Mouse (Mus musculus) embryonic facial prominence, embryonic 14.5 days (tissue): ENCODE measurements around the gene Man2b1. TPM values are rescaled to one million over a fixed set of nuclear protein-coding genes. Genes with fewer than 3 reads are reported as not detected.
"Not testable (repeated sequence)": the region's sequence is repeated elsewhere in the genome, so short reads cannot be mapped to it uniquely, and the experiment has no call there.

Source experiments
- ATAC-seq: fragments of 200-750 bp; cut with Nextera tagmentation; 2 replicates; pipeline ENCODE4 v1.8.0; 2017; ENCODE audit warnings: low read depth, moderate number of reproducible peaks, moderate TSS enrichment
- DNase-seq: peaks from one replicate; pipeline ENCODE4 v3.0.0-alpha.2; 2015; ENCODE audit warnings: low spot score
- H3K27ac ChIP-seq: fragments of 300-500 bp; sonication (generic); replicated peaks from 2 replicates; pipeline ENCODE4 v1.5.1; 2014; ENCODE audit warnings: low read depth, mild to moderate bottlenecking, low read length, moderate library complexity
- H3K27me3 ChIP-seq: fragments of 300-500 bp; sonication (generic); replicated peaks from 2 replicates; pipeline ENCODE4 v1.6.1; 2014; ENCODE audit warnings: low read length; ENCODE audit not compliant: control insufficient read depth, insufficient read depth
- H3K36me3 ChIP-seq: fragments of 300-500 bp; sonication (generic); 2 replicates; pipeline ENCODE4 v1.6.1; 2014; ENCODE audit warnings: low read length, mixed read lengths; ENCODE audit not compliant: control insufficient read depth, insufficient read depth
- H3K4me1 ChIP-seq: fragments of 300-500 bp; sonication (generic); 2 replicates; pipeline ENCODE4 v1.6.1; 2014; ENCODE audit warnings: antibody characterized with exemption, low read length; ENCODE audit not compliant: control insufficient read depth, insufficient read depth
- H3K4me2 ChIP-seq: fragments of 300-500 bp; sonication (generic); 2 replicates; pipeline ENCODE4 v1.6.1; 2014; ENCODE audit warnings: low read depth, mild to moderate bottlenecking, low read length, moderate library complexity, mixed read lengths
- H3K4me3 ChIP-seq: fragments of 300-500 bp; sonication (generic); 2 replicates; pipeline ENCODE4 v1.5.1; 2014; ENCODE audit warnings: low read depth, mild to moderate bottlenecking, low read length
- H3K9ac ChIP-seq: fragments of 300-500 bp; sonication (generic); 2 replicates; pipeline ENCODE4 v1.6.1; 2014; ENCODE audit warnings: low read depth, mild to moderate bottlenecking, low read length, moderate library complexity, mixed read lengths
- H3K9me3 ChIP-seq: fragments of 300-500 bp; sonication (generic); 2 replicates; pipeline ENCODE4 v1.6.1; 2016; ENCODE audit warnings: low read length; ENCODE audit not compliant: control insufficient read depth
- WGBS: fragments of 180-500 bp; shearing (Covaris S2); extraction: QIAGEN DNeasy Blood & Tissue Kit; methylation state at CpG from one replicate; pipeline ENCODE4 v1.1.7; 2014; 5-methylcytosine and 5-hydroxymethylcytosine counted together
- polyA plus RNA-seq: library from polyadenylated mRNA; unstranded; fragments of >200 nt; fragmentation: Nextera tagmentation; extraction: Ambion mirVana; gene quantifications from 2 replicates; pipeline ENCODE4 v1.2.1, GENCODE M21; 2014

The Man2b1 gene
- polyA plus RNA-seq, 1 experiment from 2014 or later, result 35.6 TPM

- Histone ChIP-seq H3K9me3 (no peaks in the 10 kb centered on the region), H3K27ac (peak overlapping the region; percentile 72; the same call in 1 of the 2 replicates), H3K4me3 (peak overlapping the region; percentile 75), H3K4me2 (peak overlapping the region; percentile 87), H3K4me1 (peaks cover 16% of the 10 kb centered on the region), H3K9ac (peak overlapping the region; percentile 81), H3K36me3 (peaks cover 33% of the 10 kb centered on the region), H3K27me3 (no peaks in the 10 kb centered on the region)
- ATAC-seq (no peak), DNase-seq (no peak)
- WGBS, result under 1% methylated on average over 23 of the region's 25 CpGs
Measured at GRCm38 (mm10) chr8:85080214-85080531, 2.9 kb upstream of the Man2b1 start.

- H3K4me2 ChIP-seq, result peak within 1 kb of the TSS; percentile 87
- H3K4me3 ChIP-seq, result peak within 1 kb of the TSS; percentile 75
- peak within 1 kb of the TSS; percentile 81 for H3K9ac ChIP-seq
- H3K27ac ChIP-seq, result peak within 1 kb of the TSS; percentile 72
- peaks cover 16% of the 10 kb centered on the region for H3K4me1 ChIP-seq
- no peaks in the 10 kb centered on the region for H3K9me3 ChIP-seq
- peaks cover 33% of the 10 kb centered on the region for H3K36me3 ChIP-seq
- WGBS, result under 1% methylated on average over 30 of the region's 30 CpGs
- no peaks in the 10 kb centered on the region for H3K27me3 ChIP-seq
- ATAC-seq (peak; percentile 16; the same call in 1 of the 2 replicates), DNase-seq (peak; percentile 84)
Measured at GRCm38 (mm10) chr8:85080532-85081215, 2.4 kb upstream of the Man2b1 start, which contains the start of gene Wdr83os. Wdr83os (plus strand) TSS chr8:85080740.

DNA sequence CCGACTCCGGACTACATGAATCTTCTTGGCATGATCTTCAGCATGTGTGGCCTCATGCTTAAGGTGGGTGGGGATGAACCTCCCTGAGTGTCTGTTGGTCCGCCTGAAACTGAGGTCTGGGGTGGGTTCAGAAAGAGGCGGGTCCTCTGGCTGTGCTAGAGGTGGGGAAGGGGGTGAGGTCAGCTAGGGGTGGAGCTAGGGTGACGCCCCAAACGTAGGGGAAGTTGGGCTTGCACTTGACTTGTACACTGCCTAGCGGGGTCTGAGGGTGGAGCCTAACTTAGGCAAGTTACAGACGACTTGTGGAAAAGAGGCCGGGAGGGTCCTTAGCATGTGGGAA is 1.9 kb upstream of the Man2b1 start, which contains the start of gene Wdr83:
Gene Wdr83, minus strand, starts transcription at position 91 of the 340 bp plus-strand sequence.
- Histone ChIP-seq H3K27ac (peak within 1 kb of the TSS; percentile 72), H3K27me3 (no peaks in the 10 kb centered on the region), H3K9ac (peak within 1 kb of the TSS; percentile 81), H3K9me3 (no peaks in the 10 kb centered on the region), H3K4me1 (peaks cover 16% of the 10 kb centered on the region), H3K4me2 (peak within 1 kb of the TSS; percentile 87), H3K36me3 (0 out of 2 replicates have a peak, but pooled peaks cover 28% of the 10 kb centered on the region), H3K4me3 (peak within 1 kb of the TSS; percentile 75)
- ATAC-seq (peak; percentile 44), DNase-seq (peak; percentile 56)
- WGBS, result under 1% methylated on average over 9 of the region's 9 CpGs

GRCm38 (mm10) chr8:85082169-85082568 is 901 bp upstream of the Man2b1 start:
- not testable (repeated sequence) for DNase-seq
- WGBS, result 78% methylated on average over 4 of the region's 4 CpGs

GRCm38 (mm10) chr8:85084633-85085032 is 1.6 kb downstream of the Man2b1 start:
- no peaks in the 10 kb centered on the region for H3K27me3 ChIP-seq
- no peak overlapping the region for H3K9ac ChIP-seq
- H3K4me2 ChIP-seq, result no peak overlapping the region
- no peak overlapping the region for H3K4me3 ChIP-seq
- no peak for ATAC-seq
- peaks cover 31% of the 10 kb centered on the region for H3K36me3 ChIP-seq
- no peaks in the 10 kb centered on the region for H3K9me3 ChIP-seq
- WGBS, result 87% methylated on average over 8 of the region's 8 CpGs
- H3K27ac ChIP-seq, result no peak overlapping the region
- H3K4me1 ChIP-seq, result peaks cover 14% of the 10 kb centered on the region
- DNase-seq, result no peak

More at GRCm38 (mm10) chr8:85082169-85082568, 901 bp upstream of the Man2b1 start:
- Histone ChIP-seq H3K36me3 (peaks cover 25% of the 10 kb centered on the region; the same call in 1 of the 2 replicates), H3K4me1 (peaks cover 16% of the 10 kb centered on the region)
- H3K27me3 ChIP-seq, H3K27ac ChIP-seq, ATAC-seq, H3K9ac ChIP-seq, H3K4me2 ChIP-seq, H3K4me3 ChIP-seq, H3K9me3 ChIP-seq: not testable (repeated sequence)

DNA sequence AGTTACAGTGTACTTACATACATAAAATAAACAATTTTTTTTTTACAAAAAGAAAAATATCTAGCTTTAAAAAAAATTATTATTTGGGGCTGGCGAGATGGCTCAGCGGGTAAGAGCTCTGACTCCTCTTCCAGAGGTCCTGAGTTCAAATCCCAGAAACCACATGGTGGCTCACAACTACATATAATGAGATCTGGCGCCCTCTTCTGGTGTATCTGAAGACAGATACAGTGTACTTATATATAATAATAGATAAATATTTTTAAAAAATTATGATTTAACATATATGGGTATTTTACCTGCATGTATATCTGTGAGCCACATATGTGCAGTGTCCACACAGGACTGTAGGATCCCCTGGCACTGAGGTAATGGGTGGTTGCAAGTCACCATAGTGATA is 3.2 kb downstream of the Man2b1 start:
- H3K9me3 ChIP-seq, result no peaks in the 10 kb centered on the region
- DNase-seq, result no peak
- WGBS, result 77% methylated on average over 3 of the region's 3 CpGs

GRCm38 (mm10) chr8:85088771-85089170 is 5.7 kb downstream of the Man2b1 start:
- Histone ChIP-seq H3K9ac (no peak overlapping the region), H3K4me2 (no peak overlapping the region), H3K36me3 (peaks cover 34% of the 10 kb centered on the region), H3K4me3 (no peak overlapping the region), H3K27ac (no peak overlapping the region), H3K27me3 (no peaks in the 10 kb centered on the region), H3K9me3 (no peaks in the 10 kb centered on the region), H3K4me1 (no peaks in the 10 kb centered on the region)
- ATAC-seq (no peak), DNase-seq (no peak)
- WGBS, result 79% methylated on average over 2 of the region's 2 CpGs

More for the DNA sequence above, 3.2 kb downstream of the Man2b1 start:
- H3K27ac ChIP-seq, result no peak overlapping the region
- H3K4me2 ChIP-seq, result no peak overlapping the region
- no peaks in the 10 kb centered on the region for H3K27me3 ChIP-seq
- H3K4me3 ChIP-seq, result no peak overlapping the region
- H3K4me1 ChIP-seq, result peaks cover 10% of the 10 kb centered on the region; the same call in 1 of the 2 replicates
- ATAC-seq, result no peak
- peaks cover 31% of the 10 kb centered on the region for H3K36me3 ChIP-seq
- H3K9ac ChIP-seq, result no peak overlapping the region

DNA sequence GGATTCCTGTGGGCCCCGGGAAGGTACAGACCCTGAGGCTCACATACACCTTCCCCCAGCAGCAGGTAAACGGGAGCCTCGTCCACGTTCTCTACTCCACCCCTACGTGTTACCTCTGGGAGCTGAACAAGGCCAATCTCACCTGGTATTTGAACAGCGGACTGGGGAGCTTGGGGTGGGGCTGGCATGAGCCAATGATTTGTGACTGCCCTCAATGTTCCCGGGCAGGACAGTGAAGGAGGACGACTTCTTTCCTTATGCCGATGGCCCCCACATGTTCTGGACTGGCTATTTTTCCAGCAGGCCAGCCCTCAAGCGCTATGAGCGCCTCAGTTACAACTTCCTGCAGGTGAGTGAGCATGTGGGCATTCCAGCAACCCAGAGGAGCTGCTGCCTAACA is 7.8 kb downstream of the Man2b1 start:
- no peak overlapping the region for H3K4me2 ChIP-seq
- WGBS, result 91% methylated on average over 11 of the region's 11 CpGs
- no peak for ATAC-seq

More for the DNA sequence above, 7.8 kb downstream of the Man2b1 start:
- no peaks in the 10 kb centered on the region for H3K27me3 ChIP-seq
- no peaks in the 10 kb centered on the region for H3K9me3 ChIP-seq
- DNase-seq, result no peak
- no peak overlapping the region for H3K9ac ChIP-seq
- H3K4me3 ChIP-seq, result no peak overlapping the region
- no peak overlapping the region for H3K27ac ChIP-seq
- no peaks in the 10 kb centered on the region for H3K4me1 ChIP-seq
- peaks cover 42% of the 10 kb centered on the region for H3K36me3 ChIP-seq
